Mouse (Mus musculus) embryonic facial prominence, embryonic 12.5 days (tissue): ENCODE data around the gene Gm10271. TPM values are rescaled to one million over a fixed set of nuclear protein-coding genes. Genes with fewer than 3 reads are reported as not detected.

Experiments
- ATAC-seq: fragments of 200-750 bp; cut with Nextera tagmentation; 2 replicates; pipeline ENCODE4 v1.8.0; 2017; ENCODE audit not compliant: insufficient number of reproducible peaks, insufficient read depth, low FRiP score, low TSS enrichment
- H3K27ac ChIP-seq: fragments of 300-500 bp; sonication (generic); 2 replicates; pipeline ENCODE4 v1.5.1; 2016; ENCODE audit warnings: mild to moderate bottlenecking
- H3K27me3 ChIP-seq: fragments of 300-500 bp; sonication (generic); 2 replicates; pipeline ENCODE4 v1.6.1; 2016; ENCODE audit warnings: mild to moderate bottlenecking, moderate library complexity
- H3K36me3 ChIP-seq: fragments of 300-500 bp; sonication (generic); 2 replicates; pipeline ENCODE4 v1.6.1; 2016; ENCODE audit warnings: mild to moderate bottlenecking
- H3K4me1 ChIP-seq: fragments of 300-500 bp; sonication (generic); 2 replicates; pipeline ENCODE4 v1.6.1; 2016
- H3K4me2 ChIP-seq: fragments of 300-500 bp; sonication (generic); replicated peaks from 2 replicates; pipeline ENCODE4 v1.6.1; 2016; ENCODE audit warnings: mild to moderate bottlenecking, moderate library complexity
- H3K4me3 ChIP-seq: fragments of 300-500 bp; sonication (generic); 2 replicates; pipeline ENCODE4 v1.5.1; 2016; ENCODE audit warnings: mild to moderate bottlenecking
- H3K9ac ChIP-seq: fragments of 300-500 bp; sonication (generic); 2 replicates; pipeline ENCODE4 v1.6.1; 2016; ENCODE audit warnings: mild to moderate bottlenecking, moderate library complexity
- H3K9me3 ChIP-seq: fragments of 300-500 bp; sonication (generic); 2 replicates; pipeline ENCODE4 v1.6.1; 2016; ENCODE audit warnings: mild to moderate bottlenecking, moderate library complexity
- WGBS: fragments of 180-500 bp; shearing (Covaris S2); methylation state at CpG from one replicate; pipeline ENCODE4 v1.1.7; 2016; 5-methylcytosine and 5-hydroxymethylcytosine counted together
- polyA plus RNA-seq: library from polyadenylated mRNA; unstranded; fragments of >200 nt; fragmentation: Nextera tagmentation; extraction: Ambion mirVana; gene quantifications from 2 replicates; pipeline ENCODE4 v1.2.1, GENCODE M21; 2016

Gm10271 gene
- polyA plus RNA-seq, result not detected in 2 replicates

DNA sequence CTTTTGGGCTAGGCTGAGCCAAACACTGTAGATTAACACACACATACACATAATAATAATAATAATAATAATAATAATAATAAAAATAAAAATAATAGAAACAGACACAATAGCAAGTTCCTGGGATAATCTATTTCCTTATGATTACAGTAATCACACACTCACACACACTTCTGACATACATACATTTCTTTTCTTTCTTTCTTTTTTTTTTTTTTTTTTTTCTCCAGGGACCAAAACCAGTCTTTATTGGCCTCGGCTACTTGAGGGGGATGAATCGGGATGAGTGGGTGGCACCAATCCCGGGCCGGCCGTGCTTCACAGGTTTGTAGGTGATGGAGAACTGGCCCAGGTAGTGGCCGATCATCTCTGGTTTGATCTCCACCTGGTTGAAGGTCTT is at the start of gene Gm10271:
Gm10271 (minus strand) TSS at position 101 of the 400 bp plus-strand sequence.
- H3K9me3 ChIP-seq, result no peaks in the 10 kb centered on the region
- 96% methylated on average over 6 of the region's 6 CpGs for WGBS
- H3K4me1 ChIP-seq, result no peaks in the 10 kb centered on the region
- H3K4me2 ChIP-seq, result no peak within 1 kb of the TSS
- H3K9ac ChIP-seq, result no peak within 1 kb of the TSS
- H3K27ac ChIP-seq, result no peak within 1 kb of the TSS
- H3K36me3 ChIP-seq, result no peaks in the 10 kb centered on the region
- no peak for ATAC-seq
- no peak within 1 kb of the TSS for H3K4me3 ChIP-seq
- no peaks in the 10 kb centered on the region for H3K27me3 ChIP-seq

DNA sequence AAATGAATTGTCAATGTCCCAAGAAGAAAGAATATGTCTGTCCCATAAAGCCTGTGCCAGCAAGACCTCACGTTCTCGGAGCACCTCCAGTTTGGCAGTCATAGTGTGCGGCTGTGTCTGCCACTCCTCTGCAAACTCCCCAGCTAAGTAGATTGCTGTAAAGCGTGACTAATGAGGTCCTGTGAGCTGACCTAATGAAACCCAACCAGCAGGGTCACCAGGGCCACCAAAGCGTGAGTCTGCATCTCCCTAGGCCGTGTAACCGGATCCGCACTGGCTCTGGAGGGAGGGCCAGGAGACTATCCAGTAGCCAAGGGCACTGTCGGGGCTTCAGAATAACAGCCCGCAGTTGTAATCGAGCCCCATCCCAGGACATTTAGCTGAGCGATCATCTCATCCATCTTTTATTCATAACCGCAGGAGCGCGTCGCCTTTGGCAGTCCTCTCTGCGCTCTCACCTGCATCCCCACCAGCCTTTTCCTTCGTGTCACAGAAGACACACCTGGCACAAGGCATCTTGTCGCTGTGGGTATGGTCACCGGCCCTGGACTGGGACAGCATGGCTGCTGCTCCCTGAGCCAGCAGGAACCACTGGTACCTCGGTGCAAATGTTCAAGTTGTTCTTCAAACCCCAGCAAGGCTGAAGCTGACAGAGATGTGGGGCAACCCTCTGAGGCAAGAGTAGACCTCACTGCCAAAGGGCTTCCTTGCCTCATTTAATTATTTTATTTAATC is 48.8 kb upstream of the Gm10271 start:
- H3K4me3 ChIP-seq, result no peak overlapping the region
- H3K9me3 ChIP-seq, result no peaks in the 10 kb centered on the region
- no peaks in the 10 kb centered on the region for H3K36me3 ChIP-seq
- peak overlapping the region; percentile 7; the same call in 1 of the 2 replicates for H3K4me2 ChIP-seq
- H3K4me1 ChIP-seq, result peaks cover 17% of the 10 kb centered on the region
- H3K27me3 ChIP-seq, result peaks cover 6% of the 10 kb centered on the region; the same call in 1 of the 2 replicates
- no peak overlapping the region for H3K27ac ChIP-seq
- no peak overlapping the region for H3K9ac ChIP-seq
- ATAC-seq, result peak; percentile 82; the same call in 1 of the 2 replicates
- 10% methylated on average over 21 of the region's 21 CpGs for WGBS

DNA sequence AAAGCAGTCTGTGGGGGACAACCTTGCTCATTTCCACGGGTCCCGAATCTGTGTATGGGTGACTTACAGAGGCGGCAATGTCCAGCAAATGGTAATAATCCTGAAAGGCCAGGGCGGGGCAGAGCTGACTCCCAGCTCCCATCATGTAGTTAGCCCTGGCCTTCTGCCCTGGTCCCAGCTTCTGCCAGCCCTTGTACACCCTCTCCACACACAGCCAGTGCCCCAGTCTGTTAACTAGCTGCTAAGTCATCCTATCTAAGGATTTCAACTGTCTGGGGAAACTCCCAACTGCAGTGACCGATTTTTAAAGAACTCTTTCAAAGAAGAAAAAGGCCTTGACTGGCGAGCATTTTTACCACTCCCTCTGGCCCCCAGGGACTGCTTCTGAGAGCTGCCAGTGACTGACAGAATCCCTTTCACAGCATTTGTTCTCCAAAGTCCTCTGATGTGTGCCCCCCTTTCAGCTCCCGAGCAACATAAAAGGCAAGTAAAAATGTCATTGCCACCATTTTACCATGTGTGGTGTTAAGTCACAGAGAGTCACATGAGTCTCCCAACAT is 46.0 kb upstream of the Gm10271 start:
- 47% methylated on average over 7 of the region's 7 CpGs for WGBS
- no peak for ATAC-seq
- H3K27me3 ChIP-seq, result peaks cover 3% of the 10 kb centered on the region; the same call in 1 of the 2 replicates
- H3K9ac ChIP-seq, result no peak overlapping the region
- H3K27ac ChIP-seq, result no peak overlapping the region
- no peaks in the 10 kb centered on the region for H3K9me3 ChIP-seq
- no peaks in the 10 kb centered on the region for H3K36me3 ChIP-seq
- H3K4me1 ChIP-seq, result peaks cover 13% of the 10 kb centered on the region
- no peak overlapping the region for H3K4me2 ChIP-seq
- H3K4me3 ChIP-seq, result no peak overlapping the region

DNA sequence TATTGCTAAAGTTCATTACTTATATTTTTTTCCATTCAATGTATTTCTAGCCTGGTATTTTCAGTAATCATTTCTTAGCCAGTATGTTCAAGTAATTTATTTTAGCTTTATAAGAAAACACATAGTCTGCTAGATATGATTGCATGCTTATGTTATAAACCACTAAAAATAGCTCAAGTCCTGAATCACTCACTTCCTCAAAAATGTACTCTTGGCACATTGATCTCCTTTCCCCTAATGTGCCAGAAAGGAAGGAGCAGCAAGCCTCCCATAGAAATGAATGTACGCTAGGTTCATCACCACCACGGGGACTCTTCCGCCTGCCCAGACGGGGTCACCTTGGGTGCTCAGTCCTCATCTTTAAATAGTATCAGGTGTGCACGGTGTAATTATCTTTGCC is 42.2 kb upstream of the Gm10271 start:
- Histone ChIP-seq H3K4me1 (no peaks in the 10 kb centered on the region), H3K9ac (no peak overlapping the region), H3K36me3 (no peaks in the 10 kb centered on the region), H3K27ac (no peak overlapping the region), H3K4me3 (no peak overlapping the region), H3K4me2 (no peak overlapping the region), H3K9me3 (no peaks in the 10 kb centered on the region), H3K27me3 (no peaks in the 10 kb centered on the region)
- ATAC-seq, result no peak
- 85% methylated on average over 5 of the region's 5 CpGs for WGBS

DNA sequence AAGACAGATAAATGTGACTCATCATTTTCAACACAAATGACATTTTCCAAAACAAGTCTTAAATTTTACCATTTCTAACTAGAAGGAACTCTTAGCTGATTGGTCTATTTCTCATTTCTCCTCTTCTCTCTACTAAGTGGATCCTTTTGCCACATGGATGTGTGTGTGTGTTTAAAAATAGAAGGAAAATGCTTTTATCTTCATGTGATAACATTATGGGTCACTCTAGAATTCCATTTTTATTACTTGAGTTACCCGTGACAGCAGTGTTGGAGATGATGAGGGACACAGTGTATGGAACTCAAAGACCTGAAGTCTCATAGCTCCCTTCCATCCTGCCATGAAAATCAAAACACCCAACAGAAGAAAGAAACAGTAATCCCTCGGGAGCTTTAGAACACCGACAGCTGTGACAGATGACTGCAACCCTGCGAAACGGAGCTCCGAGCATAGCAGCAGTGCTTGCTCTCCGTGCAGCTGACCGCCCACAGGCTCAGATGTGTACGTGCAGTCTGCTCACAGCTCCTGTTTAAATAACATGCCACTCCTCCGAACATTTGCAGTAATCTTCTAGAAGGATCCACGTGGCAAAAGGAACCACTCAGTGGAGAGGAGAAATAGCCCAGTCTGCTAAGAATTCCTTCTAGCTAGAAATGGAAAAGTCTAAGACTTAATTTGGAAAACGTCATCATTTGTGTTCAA is 41.4 kb upstream of the Gm10271 start:
- no peak overlapping the region for H3K4me3 ChIP-seq
- no peaks in the 10 kb centered on the region for H3K9me3 ChIP-seq
- WGBS, result 29% methylated on average over 12 of the region's 12 CpGs
- ATAC-seq, result no peak; the same call in 1 of the 2 replicates
- no peaks in the 10 kb centered on the region for H3K36me3 ChIP-seq
- no peak overlapping the region for H3K9ac ChIP-seq
- no peaks in the 10 kb centered on the region for H3K27me3 ChIP-seq
- H3K27ac ChIP-seq, result no peak overlapping the region
- no peaks in the 10 kb centered on the region for H3K4me1 ChIP-seq
- no peak overlapping the region for H3K4me2 ChIP-seq

DNA sequence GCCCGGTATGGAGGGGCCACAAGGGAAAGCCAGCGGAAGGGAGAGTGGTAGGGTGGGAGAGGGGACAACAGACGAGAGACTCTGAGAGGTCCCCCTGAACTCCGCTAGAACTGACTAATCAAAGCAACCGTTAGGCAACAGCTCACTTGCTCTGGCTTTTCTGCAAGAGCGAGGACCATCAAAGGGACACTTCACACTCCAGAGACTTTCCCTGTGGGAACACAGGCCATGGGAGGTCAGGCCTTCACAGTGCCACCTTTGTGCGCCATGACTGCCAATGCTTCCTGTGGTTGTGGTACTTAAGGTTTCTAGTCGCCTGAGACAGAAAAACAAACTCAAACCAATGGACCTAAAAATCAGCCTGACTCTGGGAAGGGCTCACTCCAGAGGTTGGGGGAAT is 38.6 kb upstream of the Gm10271 start:
- Histone ChIP-seq H3K27me3 (no peaks in the 10 kb centered on the region), H3K4me3 (no peak overlapping the region), H3K4me1 (no peaks in the 10 kb centered on the region), H3K9ac (no peak overlapping the region), H3K4me2 (no peak overlapping the region), H3K36me3 (no peaks in the 10 kb centered on the region), H3K9me3 (no peaks in the 10 kb centered on the region), H3K27ac (no peak overlapping the region)
- no peak for ATAC-seq
- 40% methylated on average over 8 of the region's 8 CpGs for WGBS

DNA sequence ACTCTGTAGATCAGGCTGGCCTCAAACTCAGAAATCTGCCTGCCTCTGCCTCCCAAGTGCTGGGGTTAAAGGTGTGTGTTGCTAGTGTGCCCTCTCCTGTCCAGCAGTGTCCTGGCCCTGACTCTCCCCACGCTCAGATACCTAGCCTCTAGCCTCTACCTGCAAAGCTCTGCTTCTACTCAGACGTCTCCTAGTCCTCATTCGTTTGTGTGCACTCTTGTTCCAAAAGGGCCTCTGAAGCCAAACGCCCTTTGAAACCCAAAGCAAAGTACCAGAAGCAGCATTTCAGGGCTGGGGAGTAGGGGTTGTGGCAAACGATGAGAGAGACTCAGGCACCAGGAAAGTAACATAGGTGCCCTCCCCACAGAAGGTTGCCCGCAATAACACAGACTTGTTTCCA is 37.3 kb upstream of the Gm10271 start:
- Histone ChIP-seq H3K36me3 (no peaks in the 10 kb centered on the region), H3K4me2 (no peak overlapping the region), H3K27me3 (no peaks in the 10 kb centered on the region), H3K27ac (no peak overlapping the region), H3K9ac (no peak overlapping the region), H3K4me1 (no peaks in the 10 kb centered on the region), H3K4me3 (no peak overlapping the region), H3K9me3 (no peaks in the 10 kb centered on the region)
- no peak for ATAC-seq
- WGBS, result 77% methylated on average over 6 of the region's 6 CpGs

DNA sequence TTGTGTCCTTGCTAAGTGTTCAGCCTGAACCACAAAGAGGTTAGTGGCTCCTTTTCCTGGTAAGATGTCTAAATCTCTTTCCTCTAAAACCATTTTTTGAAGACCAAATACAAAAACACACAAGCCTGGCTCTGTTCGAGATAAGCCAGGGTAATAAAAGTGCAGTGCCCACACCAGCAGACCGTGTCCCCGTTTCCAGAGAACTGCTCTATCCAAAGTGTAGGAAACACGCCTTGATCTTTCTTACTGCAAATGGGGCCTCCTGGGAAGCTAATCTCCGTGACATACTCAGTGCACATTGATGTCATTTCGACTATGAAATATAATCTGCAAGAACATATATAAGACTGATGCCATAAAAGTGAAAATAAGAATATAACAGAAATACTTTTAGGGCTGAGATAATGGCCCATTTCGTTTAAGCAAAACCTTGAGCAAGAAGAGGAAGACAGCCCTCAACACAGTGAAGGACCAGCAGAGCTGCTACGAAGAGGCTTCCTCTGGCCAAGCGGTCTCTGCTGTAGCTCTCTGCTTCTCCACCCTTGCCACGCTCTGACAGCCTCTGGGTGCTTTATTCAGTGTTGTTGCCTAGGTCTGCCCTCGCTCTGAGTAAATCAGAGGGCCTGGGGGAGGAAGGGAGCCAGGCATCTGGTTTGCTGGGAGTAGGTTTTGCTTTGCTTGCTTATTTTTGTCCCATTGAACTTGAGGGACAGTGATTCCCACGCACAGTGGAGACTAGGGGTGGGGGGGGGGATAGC is 33.5 kb upstream of the Gm10271 start:
- ATAC-seq, result no peak
- WGBS, result 65% methylated on average over 12 of the region's 12 CpGs
- no peak overlapping the region for H3K4me2 ChIP-seq
- H3K36me3 ChIP-seq, result no peaks in the 10 kb centered on the region
- H3K27ac ChIP-seq, result no peak overlapping the region
- no peaks in the 10 kb centered on the region for H3K27me3 ChIP-seq
- no peak overlapping the region for H3K4me3 ChIP-seq
- H3K4me1 ChIP-seq, result no peaks in the 10 kb centered on the region
- H3K9ac ChIP-seq, result no peak overlapping the region
- no peaks in the 10 kb centered on the region for H3K9me3 ChIP-seq

DNA sequence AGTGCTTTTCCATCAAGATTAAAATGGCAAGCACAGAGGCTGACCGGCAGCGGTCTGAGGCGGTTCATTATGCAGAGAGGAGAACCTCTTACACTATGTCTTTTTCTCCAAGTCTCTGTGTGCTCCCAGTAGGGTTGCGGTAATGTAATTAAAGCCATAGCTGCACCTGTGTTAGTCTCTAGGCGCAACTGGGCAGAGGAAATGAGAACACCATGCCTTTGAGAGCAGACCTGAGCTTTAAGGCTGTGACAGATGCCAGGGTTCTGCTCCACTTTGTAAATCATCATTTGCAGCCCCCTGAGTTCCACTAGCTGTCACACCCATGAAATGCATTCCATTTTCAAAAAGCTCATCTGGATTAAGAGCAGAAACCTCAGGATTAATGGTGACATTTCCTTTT is 32.3 kb upstream of the Gm10271 start:
- Histone ChIP-seq H3K27ac (no peak overlapping the region), H3K4me3 (no peak overlapping the region), H3K4me1 (no peaks in the 10 kb centered on the region), H3K36me3 (no peaks in the 10 kb centered on the region), H3K4me2 (no peak overlapping the region), H3K9ac (no peak overlapping the region), H3K9me3 (no peaks in the 10 kb centered on the region), H3K27me3 (no peaks in the 10 kb centered on the region)
- 70% methylated on average over 5 of the region's 5 CpGs for WGBS
- ATAC-seq, result no peak

DNA sequence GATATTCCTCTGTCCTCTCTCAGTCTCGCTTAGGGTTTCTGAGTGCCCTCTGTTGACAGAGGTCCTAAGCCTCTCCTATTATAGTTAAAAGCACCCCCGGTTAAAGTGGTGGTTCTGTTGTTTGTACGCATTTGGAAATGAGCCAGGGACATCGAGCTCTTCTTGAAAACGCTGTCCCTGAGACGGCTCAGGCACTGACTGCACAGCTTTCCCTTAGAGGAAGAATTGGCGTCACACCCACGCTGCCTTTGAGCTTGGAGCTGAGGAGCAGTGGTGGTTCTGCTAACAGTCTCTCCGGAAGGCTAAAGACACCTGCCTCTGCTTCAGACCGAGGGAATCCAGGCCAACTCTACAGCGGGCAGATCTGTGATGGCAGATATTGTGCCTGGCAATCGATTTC is 28.6 kb upstream of the Gm10271 start:
- no peaks in the 10 kb centered on the region for H3K9me3 ChIP-seq
- no peaks in the 10 kb centered on the region for H3K4me1 ChIP-seq
- H3K4me2 ChIP-seq, result no peak overlapping the region
- no peaks in the 10 kb centered on the region for H3K36me3 ChIP-seq
- no peak overlapping the region for H3K9ac ChIP-seq
- H3K4me3 ChIP-seq, result no peak overlapping the region
- H3K27ac ChIP-seq, result no peak overlapping the region
- ATAC-seq, result no peak
- H3K27me3 ChIP-seq, result no peaks in the 10 kb centered on the region
- WGBS, result 73% methylated on average over 12 of the region's 12 CpGs

DNA sequence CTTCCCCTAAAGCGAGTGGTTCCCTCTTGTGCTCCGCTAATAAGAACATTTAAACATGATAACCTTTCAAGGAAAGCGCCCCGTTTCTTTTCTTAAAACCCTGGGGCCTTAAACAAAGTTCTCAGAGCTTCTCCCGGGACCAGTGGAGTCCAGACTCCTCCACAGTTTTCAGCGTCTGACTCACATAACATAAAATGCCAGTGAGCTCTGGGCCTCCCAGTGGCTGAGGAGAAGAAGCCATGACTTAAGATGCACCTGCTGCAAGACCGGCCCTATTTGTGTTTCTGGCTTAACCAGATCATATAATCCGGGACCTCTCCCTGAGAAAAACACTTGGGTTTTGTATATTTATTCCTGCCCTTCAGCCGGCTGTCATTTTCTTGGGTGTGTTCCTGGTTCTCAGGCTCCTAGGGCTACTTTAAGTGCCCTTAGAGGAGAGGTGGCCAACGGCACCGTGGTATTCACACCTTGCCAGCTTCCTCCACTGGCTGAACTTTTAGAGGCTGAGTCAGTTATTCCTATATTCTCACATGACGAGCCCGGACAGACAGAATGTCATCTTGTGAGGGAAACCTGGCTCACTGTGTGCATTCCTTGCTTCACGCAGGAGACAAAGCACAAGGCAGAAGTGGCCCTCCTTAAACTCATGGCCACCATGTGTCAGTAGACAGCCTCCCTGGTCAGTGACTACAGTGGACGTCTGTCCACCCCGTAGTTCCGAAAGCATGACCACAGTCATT is 26.5 kb upstream of the Gm10271 start:
- H3K27me3 ChIP-seq, result no peaks in the 10 kb centered on the region
- ATAC-seq, result no peak
- 82% methylated on average over 17 of the region's 17 CpGs for WGBS

More for the DNA sequence above, 26.5 kb upstream of the Gm10271 start:
- Histone ChIP-seq H3K27ac (no peak overlapping the region), H3K36me3 (no peaks in the 10 kb centered on the region), H3K4me1 (no peaks in the 10 kb centered on the region; the same call in 1 of the 2 replicates), H3K9ac (no peak overlapping the region), H3K4me2 (no peak overlapping the region), H3K4me3 (no peak overlapping the region), H3K9me3 (no peaks in the 10 kb centered on the region)
